Mouse (Mus musculus): ENCODE measurements around the gene Lpp.

- no peak for TF ChIP-seq ELF1 (IDR thresholded peaks at IDR 0.05; ENCODE audit: low read depth, low read length)
- no peak for TF ChIP-seq POLR2A (IDR thresholded peaks at IDR 0.05; ENCODE audit: low read depth, low read length)
- TF ChIP-seq USF1 (IDR thresholded peaks at IDR 0.05; ENCODE audit: low read depth, low read length) = no peak
- no peak for TF ChIP-seq MAX (IDR thresholded peaks at IDR 0.05; ENCODE audit: low read length)
- TF ChIP-seq HCFC1 (IDR thresholded peaks at IDR 0.05; ENCODE audit: low read depth, low read length) = no peak
These were observed 121.8 kb downstream of the Lpp start for GRCm38 (mm10) chr16:24514802-24515727.

All from CH12.LX (cell line).